Mouse (Mus musculus): Measurements from ENCODE around the gene Srsf7. TPM values are rescaled to one million over a fixed set of nuclear protein-coding genes. Genes with fewer than 3 reads are reported as not detected.

The Srsf7 gene
- polyA plus RNA-seq (2017; shearing (Covaris generic)) = 778 TPM

GRCm38 (mm10) chr17:80206671-80207581 lies at the start of gene Srsf7, which contains the start of gene Ttc39d:
Gene Srsf7, minus strand, starts transcription at chr17:80207307.
Gene Ttc39d, plus strand, starts transcription at chr17:80207460.

DNA sequence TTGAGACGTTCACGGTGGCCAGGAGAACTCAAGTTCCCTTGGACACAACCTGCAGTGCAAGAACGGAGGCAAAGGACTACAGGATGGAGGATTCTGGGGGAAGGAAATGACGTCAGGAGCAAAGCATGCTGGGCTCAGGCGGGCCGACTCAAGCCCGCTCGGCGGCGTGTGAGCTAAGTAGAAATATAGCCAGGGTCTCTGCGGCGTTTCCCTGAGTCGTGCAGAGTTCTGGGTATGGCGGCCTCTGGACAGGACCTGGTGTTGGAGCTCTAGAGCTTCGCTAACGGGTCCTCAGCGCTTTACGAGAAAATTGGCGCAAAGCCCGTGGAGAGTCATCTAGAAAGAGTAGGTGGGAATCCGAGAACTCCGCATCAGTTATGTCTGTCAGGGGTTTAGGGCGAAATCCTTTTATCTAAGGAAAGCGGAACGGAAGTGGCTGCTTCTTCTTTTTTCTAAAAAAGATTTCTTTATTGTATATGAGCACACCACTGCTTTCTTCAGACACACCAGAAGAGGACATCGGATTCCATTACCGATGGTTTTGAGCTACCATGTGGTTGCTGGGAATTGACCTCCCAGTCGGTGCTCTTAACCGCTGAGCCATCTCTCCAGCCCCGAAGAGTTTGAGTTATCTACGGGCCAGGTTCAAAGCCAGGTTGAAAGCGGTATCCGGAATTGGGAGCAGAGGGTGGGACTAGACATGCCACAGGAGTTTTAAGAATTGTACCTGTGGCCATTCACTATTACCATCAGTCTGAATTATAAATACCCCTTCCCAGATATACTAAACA lies 17.4 kb upstream of the Srsf7 start, which contains the start of gene Gemin6:
TSS of gene Gemin6 (plus strand) at position 116 of the 791 bp plus-strand sequence.

Other genes with a start within 250 kb of the Srsf7 start
- gene Hnrnpll, start 145.0 kb downstream of the Srsf7 start, polyA plus RNA-seq (2017; shearing (Covaris generic)) = 52.7 TPM
- 11.0 TPM for gene Galm, start 79.8 kb downstream of the Srsf7 start, polyA plus RNA-seq (2017; shearing (Covaris generic))
- not detected for gene Ttc39d, start 153 bp upstream of the Srsf7 start, polyA plus RNA-seq (2017; shearing (Covaris generic))
- gene Gemin6, start 17.1 kb upstream of the Srsf7 start, polyA plus RNA-seq (2017; shearing (Covaris generic)) = 4.3 TPM
- 2.2 TPM for gene Morn2, start 82.9 kb upstream of the Srsf7 start, polyA plus RNA-seq (2017; shearing (Covaris generic))
- 17.6 TPM for gene Dhx57, start 83.2 kb upstream of the Srsf7 start, polyA plus RNA-seq (2017; shearing (Covaris generic))
- gene Arhgef33, start 100.1 kb upstream of the Srsf7 start, polyA plus RNA-seq (2017; shearing (Covaris generic)) = not detected
- not detected for gene Gm10190, start 166.2 kb upstream of the Srsf7 start, polyA plus RNA-seq (2017; shearing (Covaris generic))